Mouse (Mus musculus) stomach, postnatal 0 days (tissue): ENCODE results near the gene H2-T22.

Experiments used
- CTCF ChIP-seq: IDR thresholded peaks from 2 replicates; pipeline ENCODE4 v1.5.1; 2016; ENCODE audit warnings: antibody characterized with exemption, low read depth, mild to moderate bottlenecking, moderate library complexity
- EP300 ChIP-seq: optimal IDR thresholded peaks from 2 replicates; pipeline ENCODE3; 2016; ENCODE audit warnings: antibody characterized with exemption

DNA sequence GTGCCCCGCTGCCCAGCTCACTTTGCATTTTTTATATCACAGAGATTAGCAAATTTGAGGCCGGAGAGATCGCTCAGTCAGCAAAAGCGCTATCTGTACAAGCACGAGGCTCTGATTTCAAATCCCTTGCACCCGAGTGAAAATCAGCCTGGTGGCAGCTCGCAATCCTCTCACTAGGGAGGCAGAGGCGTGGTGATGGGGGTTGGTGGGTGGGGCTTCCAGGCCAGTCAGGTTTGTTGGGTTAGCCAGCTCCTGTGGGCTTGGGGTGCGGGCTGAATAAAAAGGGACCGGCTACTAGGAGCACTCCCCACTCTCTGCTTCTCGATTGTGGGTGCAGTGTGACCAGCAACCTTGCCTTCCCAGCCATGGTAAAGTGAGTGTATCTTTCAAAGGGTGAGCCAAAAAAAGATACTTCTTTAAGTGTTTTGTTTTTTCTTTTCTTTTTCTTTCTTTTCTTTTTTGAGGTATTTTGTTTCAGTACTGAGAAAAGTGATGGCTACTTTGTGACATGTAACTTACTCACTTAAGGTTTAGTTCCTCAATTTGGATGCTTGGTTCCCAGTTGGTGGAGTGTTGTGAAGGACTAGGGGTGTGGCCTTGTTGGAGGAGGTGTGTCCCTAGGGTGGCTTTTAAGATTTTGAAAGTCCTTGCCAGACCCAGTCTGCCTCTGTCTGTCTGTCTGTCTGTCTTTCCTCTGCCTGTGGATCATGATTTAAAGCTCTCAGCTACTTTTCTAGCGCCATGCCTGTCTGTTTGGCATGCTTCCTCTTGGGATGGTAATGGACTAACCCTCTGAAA, 44.6 kb downstream of the H2-T22 start:
- TF ChIP-seq CTCF = 0 out of 2 replicates have a peak, but pooled peaks have one; percentile 10
- TF ChIP-seq EP300 = no peak
